Mouse (Mus musculus) ES-E14 (cell line): ENCODE measurements around the gene Gm4969. TPM values are rescaled to one million over a fixed set of nuclear protein-coding genes. Genes with fewer than 3 reads are reported as not detected.
A peak's percentile ranks its signal among the peaks of the same experiment; 100 is the strongest.

ENCODE experiments used
- DNase-seq: peaks from one replicate; pipeline ENCODE4 v3.0.0-alpha.2; 2013; ENCODE audit warnings: low read depth, low spot score
- H3K27ac ChIP-seq: 2 replicates; pipeline ENCODE4 v1.5.1; 2012; ENCODE audit warnings: low read depth, mild to moderate bottlenecking, low read length, moderate library complexity, mixed read lengths; ENCODE audit not compliant: poor library complexity, insufficient read depth, severe bottlenecking
- H3K36me3 ChIP-seq: 2 replicates; pipeline ENCODE4 v1.6.1; 2012; ENCODE audit warnings: mild to moderate bottlenecking, low read length, moderate library complexity, mixed read lengths; ENCODE audit not compliant: control insufficient read depth, poor library complexity, insufficient read depth, severe bottlenecking
- H3K4me1 ChIP-seq, 2 experiments: fragments of 150-350 bp in 1 of 2; sonication (generic) in 1 of 2; 2 replicates each; pipeline ENCODE4 v1.6.1; 2012; ENCODE audit warnings: low read length in 2 of 2, mild to moderate bottlenecking in 1 of 2, mixed read lengths in 1 of 2; ENCODE audit not compliant: control insufficient read depth in 2 of 2, insufficient read depth in 2 of 2, poor library complexity in 1 of 2
- H3K4me3 ChIP-seq, 2 experiments: fragments of 150-350 bp in 1 of 2; sonication (generic) in 1 of 2; 2 replicates each; pipeline ENCODE4 v1.5.1; 2012; ENCODE audit warnings: low read length in 2 of 2, low read depth in 1 of 2, mild to moderate bottlenecking in 1 of 2, mixed read lengths in 1 of 2; ENCODE audit not compliant: insufficient read depth in 1 of 2, poor library complexity in 1 of 2, severe bottlenecking in 1 of 2
- H3K9ac ChIP-seq: 2 replicates; pipeline ENCODE4 v1.6.1; 2012; ENCODE audit warnings: low read depth, mild to moderate bottlenecking, low read length, mixed read lengths; ENCODE audit not compliant: poor library complexity, insufficient read depth, severe bottlenecking
- H3K9me3 ChIP-seq: fragments of 150-350 bp; sonication (generic); 2 replicates; pipeline ENCODE4 v1.6.1; 2012; ENCODE audit warnings: low read depth, mild to moderate bottlenecking, low read length; ENCODE audit not compliant: control insufficient read depth, insufficient read depth
- CHD2 ChIP-seq: IDR thresholded peaks from 2 replicates; pipeline ENCODE4 v1.6.1; 2014; ENCODE audit warnings: mild to moderate bottlenecking, low read depth, low read length, inconsistent platforms
- HCFC1 ChIP-seq: IDR thresholded peaks from 2 replicates; pipeline ENCODE4 v1.6.1; 2012; ENCODE audit warnings: low read length, inconsistent platforms, borderline replicate concordance; ENCODE audit not compliant: insufficient read depth
- MAFK ChIP-seq: IDR thresholded peaks from 2 replicates; pipeline ENCODE4 v1.6.1; 2014; ENCODE audit warnings: mild to moderate bottlenecking, low read depth, low read length, inconsistent platforms; ENCODE audit not compliant: insufficient read depth
- ZC3H11A ChIP-seq: IDR thresholded peaks from 2 replicates; pipeline ENCODE4 v1.6.1; 2012; ENCODE audit warnings: low read depth, mild to moderate bottlenecking, inconsistent platforms, low read length, borderline replicate concordance
- ZNF384 ChIP-seq: IDR thresholded peaks from 2 replicates; pipeline ENCODE4 v1.6.1; 2012; ENCODE audit warnings: low read depth, low read length, inconsistent platforms
- in situ Hi-C, 2 experiments: fragments of 600-800 bp; cut with MboI; formaldehyde crosslinking; loops; one replicate each; pipeline ENCODE4 v1.15.1; 2025; ENCODE audit warnings: low sequenced_read_pairs in 2 of 2, inconsistent platforms in 1 of 2; ENCODE audit not compliant: unreplicated experiment in 2 of 2
- total RNA-seq: library from RNA; depleted of rRNA; stranded (reverse); fragments of 300-350 nt; gene quantifications from 2 replicates; pipeline ENCODE4 v1.2.3, GENCODE M21; 2012

Gene Gm4969
- total RNA-seq, 1 experiment = 1.9 TPM

GRCm38 (mm10) chr7:19093174-19093521, 25.0 kb downstream of the Gm4969 start:
- DNase-seq = peak; percentile 63
- Histone ChIP-seq H3K36me3 (peaks cover 3% of the 10 kb centered on the region; the same call in 1 of the 2 replicates), H3K4me1 (peaks cover 2 to 14% of the 10 kb centered on the region in 2 experiments; a peak in 2 of 4 replicates)

GRCm38 (mm10) chr7:19092381-19093173, 25.6 kb downstream of the Gm4969 start:
- Histone ChIP-seq H3K36me3 (peaks cover 8% of the 10 kb centered on the region; the same call in 1 of the 2 replicates), H3K27ac (no peak overlapping the region)

More at GRCm38 (mm10) chr7:19093174-19093521, 25.0 kb downstream of the Gm4969 start:
- peak; percentile 42; the same call in 1 of the 2 replicates for TF ChIP-seq HCFC1
- TF ChIP-seq ZNF384 = no peak
- no peak for TF ChIP-seq MAFK
- no peak for TF ChIP-seq ZC3H11A
- TF ChIP-seq CHD2 = no peak
- in situ Hi-C loops = no loop called here
- Histone ChIP-seq H3K9me3 (no peaks in the 10 kb centered on the region), H3K27ac (no peak overlapping the region), H3K4me3 (peak overlapping the region; percentile 53 to 68), H3K9ac (peak overlapping the region; percentile 19; the same call in 1 of the 2 replicates)

GRCm38 (mm10) chr7:19091913-19092312, 26.3 kb downstream of the Gm4969 start:
- no peak for DNase-seq
- H3K27ac ChIP-seq = no peak overlapping the region
- H3K4me1 ChIP-seq = peaks cover 3 to 19% of the 10 kb centered on the region in 2 experiments; a peak in 2 of 4 replicates
- peaks cover 8% of the 10 kb centered on the region; the same call in 1 of the 2 replicates for H3K36me3 ChIP-seq
- no peaks in the 10 kb centered on the region for H3K9me3 ChIP-seq
- H3K9ac ChIP-seq = peak overlapping the region; percentile 48; the same call in 1 of the 2 replicates
- H3K4me3 ChIP-seq = peak overlapping the region; percentile 24 to 68; a peak in 2 of 4 replicates
- in situ Hi-C loops = no loop called here
- TF ChIP-seq MAFK (no peak), ZNF384 (no peak), ZC3H11A (no peak), CHD2 (no peak), HCFC1 (no peak)

More at GRCm38 (mm10) chr7:19092381-19093173, 25.6 kb downstream of the Gm4969 start:
- TF ChIP-seq CHD2 = no peak
- TF ChIP-seq MAFK = no peak
- no peak for TF ChIP-seq ZNF384
- TF ChIP-seq HCFC1 = no peak
- TF ChIP-seq ZC3H11A = no peak
- no peak for DNase-seq
- Histone ChIP-seq H3K9ac (peak overlapping the region; percentile 48; the same call in 1 of the 2 replicates), H3K4me3 (peak overlapping the region; percentile 33 to 68), H3K9me3 (no peaks in the 10 kb centered on the region), H3K4me1 (peaks cover 2 to 14% of the 10 kb centered on the region in 2 experiments; a peak in 2 of 4 replicates)
- in situ Hi-C loops = no loop called here

- Histone ChIP-seq H3K36me3 (peaks cover 8% of the 10 kb centered on the region; the same call in 1 of the 2 replicates), H3K4me3 (no peak overlapping the region)
These were observed 29.4 kb downstream of the Gm4969 start for GRCm38 (mm10) chr7:19088813-19089212.

More at GRCm38 (mm10) chr7:19088813-19089212, 29.4 kb downstream of the Gm4969 start:
- Histone ChIP-seq H3K4me1 (peaks cover 1 to 35% of the 10 kb centered on the region in 2 experiments; a peak in 2 of 4 replicates), H3K9me3 (no peaks in the 10 kb centered on the region), H3K27ac (no peak overlapping the region), H3K9ac (no peak overlapping the region)
- TF ChIP-seq ZNF384 (no peak), MAFK (no peak), ZC3H11A (no peak), CHD2 (no peak), HCFC1 (no peak)
- in situ Hi-C loops = no loop called here
- peak; percentile 58 for DNase-seq
